In genomic region chr19:41484361-41484760, GRCm38 (mm10) we compare ENCODE assay signal across 8 mouse cellular contexts. TPM values are rescaled to one million over a fixed set of nuclear protein-coding genes. Genes with fewer than 3 reads are reported as not detected.
DNase-seq lines count a peak whose midpoint lies in the region; ATAC-seq lines count a peak whose summit lies in the region.

No protein-coding gene starts in this region.

- ATAC-seq in kidney, embryonic 16.5 days (ENCODE audit: low FRiP score, low TSS enrichment) = no peak
- no peak for ATAC-seq in embryonic facial prominence, embryonic 12.5 days (ENCODE audit: insufficient number of reproducible peaks, insufficient read depth, low FRiP score, low TSS enrichment)
- ATAC-seq in midbrain, embryonic 16.5 days = no peak

- no peaks in the 10 kb centered on the region for H3K9me3 ChIP-seq in kidney, embryonic 16.5 days (ENCODE audit: low read length)
- no peaks in the 10 kb centered on the region for H3K9me3 ChIP-seq in embryonic facial prominence, embryonic 12.5 days
- H3K9me3 ChIP-seq in midbrain, embryonic 16.5 days (replicated peaks; ENCODE audit: control insufficient read depth, low read length, poor library complexity, severe bottlenecking) = no peaks in the 10 kb centered on the region

- DNase-seq in kidney, adult 9 months = no peak
- DNase-seq in induced T-regulatory cell, adult 2 months (ENCODE audit: low read depth) = peak; percentile 17
- DNase-seq in ovary, postnatal 14 days (ENCODE audit: low spot score) = no peak
- DNase-seq in retina, embryonic 14.5 days (ENCODE audit: low spot score) = no peak
- no peak for DNase-seq in layer of hippocampus, adult 9-11 months

- no peak overlapping the region for H3K9ac ChIP-seq in kidney, embryonic 16.5 days (replicated peaks; ENCODE audit: low read length)
- 0 out of 2 replicates have a peak overlapping the region, but pooled peaks have one; percentile 10 for H3K9ac ChIP-seq in embryonic facial prominence, embryonic 12.5 days
- peak overlapping the region; percentile 58 for H3K9ac ChIP-seq in midbrain, embryonic 16.5 days (ENCODE audit: low read depth, low read length)

- no peaks in the 10 kb centered on the region for H3K36me3 ChIP-seq in kidney, embryonic 16.5 days (ENCODE audit: insufficient read depth, low read length)
- H3K36me3 ChIP-seq in embryonic facial prominence, embryonic 12.5 days = no peaks in the 10 kb centered on the region
- no peaks in the 10 kb centered on the region for H3K36me3 ChIP-seq in midbrain, embryonic 16.5 days (ENCODE audit: control insufficient read depth, insufficient read depth, low read length)

- H3K4me2 ChIP-seq in kidney, embryonic 16.5 days (replicated peaks; ENCODE audit: low read depth, low read length) = peak overlapping the region; percentile 52
- H3K4me2 ChIP-seq in embryonic facial prominence, embryonic 12.5 days (replicated peaks) = peak overlapping the region; percentile 82
- peak overlapping the region; percentile 77 for H3K4me2 ChIP-seq in midbrain, embryonic 16.5 days (ENCODE audit: low read length)

- H3K4me3 ChIP-seq in kidney, embryonic 16.5 days (ENCODE audit: low read length) = peak overlapping the region; percentile 33
- H3K4me3 ChIP-seq in embryonic facial prominence, embryonic 12.5 days = peak overlapping the region; percentile 23
- peak overlapping the region; percentile 43 for H3K4me3 ChIP-seq in midbrain, embryonic 16.5 days (ENCODE audit: low read depth, low read length)

- H3K27me3 ChIP-seq in kidney, embryonic 16.5 days (ENCODE audit: insufficient read depth, low read length) = no peaks in the 10 kb centered on the region
- no peaks in the 10 kb centered on the region for H3K27me3 ChIP-seq in embryonic facial prominence, embryonic 12.5 days
- H3K27me3 ChIP-seq in midbrain, embryonic 16.5 days (ENCODE audit: control insufficient read depth, insufficient read depth, low read depth, low read length) = no peaks in the 10 kb centered on the region

- H3K4me1 ChIP-seq in kidney, embryonic 16.5 days (ENCODE audit: insufficient read depth, low read length) = peaks cover 28% of the 10 kb centered on the region
- H3K4me1 ChIP-seq in embryonic facial prominence, embryonic 12.5 days = peaks cover 21% of the 10 kb centered on the region
- H3K4me1 ChIP-seq in midbrain, embryonic 16.5 days (ENCODE audit: control insufficient read depth, insufficient read depth, low read length) = peaks cover 38% of the 10 kb centered on the region

- no peak overlapping the region for H3K27ac ChIP-seq in kidney, embryonic 16.5 days (ENCODE audit: low read length)
- H3K27ac ChIP-seq in embryonic facial prominence, embryonic 12.5 days = no peak overlapping the region
- no peak overlapping the region for H3K27ac ChIP-seq in midbrain, embryonic 16.5 days (ENCODE audit: low read length)

- 20% methylated on average over 5 of the region's 5 CpGs for WGBS in kidney, embryonic 16.5 days
- 21% methylated on average over 5 of the region's 5 CpGs for WGBS in embryonic facial prominence, embryonic 12.5 days
- 6% methylated on average over 5 of the region's 5 CpGs for WGBS in midbrain, embryonic 16.5 days

RNA-seq across cellular contexts. Expression of gene Lcor, which starts 1.9 kb away (rescaled TPM):
- 13.4 and 16.4 TPM in 2 replicates for polyA plus RNA-seq in kidney, embryonic 16.5 days (2015; fragmentation: Nextera tagmentation; extraction: Ambion mirVana)
- polyA plus RNA-seq in embryonic facial prominence, embryonic 12.5 days (2016; fragmentation: Nextera tagmentation; extraction: Ambion mirVana) = 14.5 and 14.8 TPM in 2 replicates
- 13.9 and 20.7 TPM in 2 replicates for polyA plus RNA-seq in midbrain, embryonic 16.5 days (2015; fragmentation: Nextera tagmentation; extraction: Ambion mirVana)
